Mouse (Mus musculus) MEL (cell line): ENCODE data around the gene Ppm1e. TPM values are rescaled to one million over a fixed set of nuclear protein-coding genes. Genes with fewer than 3 reads are reported as not detected.

Source experiments
- DNase-seq: peaks from one replicate; pipeline ENCODE4 v3.0.0; 2011; ENCODE audit warnings: low read depth, low spot score
- H3K27ac ChIP-seq: 2 replicates; pipeline ENCODE4 v1.5.1; 2012; ENCODE audit warnings: low read depth, mild to moderate bottlenecking, control low read depth, low read length, moderate library complexity; ENCODE audit not compliant: control insufficient read depth
- H3K27me3 ChIP-seq, 2 experiments: fragments of 150-350 bp in 1 of 2; sonication (generic) in 1 of 2; 2 replicates each; pipeline ENCODE4 v1.6.1; 2012; ENCODE audit warnings: low read length in 2 of 2, mild to moderate bottlenecking in 2 of 2, improper control_type of control experiment in 1 of 2, moderate library complexity in 1 of 2; ENCODE audit not compliant: insufficient read depth in 2 of 2, control insufficient read depth in 1 of 2
- H3K36me3 ChIP-seq, 2 experiments: 2 replicates each; pipeline ENCODE4 v1.6.1; 2012 to 2014; ENCODE audit warnings: low read length in 2 of 2, improper control_type of control experiment in 1 of 2, inconsistent platforms in 1 of 2, mild to moderate bottlenecking in 1 of 2; ENCODE audit not compliant: insufficient read depth in 2 of 2, control insufficient read depth in 1 of 2
- H3K4me1 ChIP-seq, 2 experiments: fragments of 150-350 bp in 1 of 2; sonication (generic) in 1 of 2; 2 replicates each; pipeline ENCODE4 v1.6.1; 2012; ENCODE audit warnings: low read length in 2 of 2, improper control_type of control experiment in 1 of 2, mild to moderate bottlenecking in 1 of 2; ENCODE audit not compliant: insufficient read depth in 2 of 2, control insufficient read depth in 1 of 2
- H3K4me3 ChIP-seq, 2 experiments: fragments of 150-350 bp in 1 of 2; sonication (generic) in 1 of 2; 2 replicates each; pipeline ENCODE4 v1.5.1; 2012; ENCODE audit warnings: low read depth in 2 of 2, low read length in 2 of 2, mild to moderate bottlenecking in 2 of 2, moderate library complexity in 2 of 2, control low read depth in 1 of 2, improper control_type of control experiment in 1 of 2; ENCODE audit not compliant: control insufficient read depth in 1 of 2, insufficient read depth in 1 of 2
- H3K79me2 ChIP-seq: 2 replicates; pipeline ENCODE4 v1.6.1; 2012; ENCODE audit warnings: mild to moderate bottlenecking, low read length, moderate library complexity; ENCODE audit not compliant: control insufficient read depth, poor library complexity, insufficient read depth
- H3K9ac ChIP-seq: 2 replicates; pipeline ENCODE4 v1.6.1; 2012; ENCODE audit warnings: low read depth, mild to moderate bottlenecking, control low read depth, low read length, moderate library complexity; ENCODE audit not compliant: control insufficient read depth, poor library complexity, severe bottlenecking
- H3K9me3 ChIP-seq: fragments of 150-350 bp; sonication (generic); replicated peaks from 2 replicates; pipeline ENCODE4 v1.6.1; 2012; ENCODE audit warnings: mild to moderate bottlenecking, low read length, improper control_type of control experiment, moderate library complexity; ENCODE audit not compliant: insufficient read depth
- BHLHE40 ChIP-seq: IDR thresholded peaks from 2 replicates; pipeline ENCODE4 v1.6.1; 2012; ENCODE audit warnings: low read depth, mild to moderate bottlenecking, inconsistent platforms, low read length, improper control_type of control experiment, borderline replicate concordance
- CHD2 ChIP-seq: IDR thresholded peaks from 2 replicates; pipeline ENCODE4 v1.6.1; 2011; ENCODE audit warnings: low read length, improper control_type of control experiment
- CTCF ChIP-seq, 3 experiments: IDR thresholded peaks in 2 of 3; conservative IDR thresholded peaks in 1 of 3; 2 replicates each; pipeline ENCODE4 v1.5.1; 2011 to 2012; ENCODE audit warnings: low read length in 3 of 3, low read depth in 2 of 3, mild to moderate bottlenecking in 2 of 3, improper control_type of control experiment in 1 of 3, inconsistent platforms in 1 of 3, mixed read lengths in 1 of 3, moderate library complexity in 1 of 3; ENCODE audit not compliant: control insufficient read depth in 1 of 3, insufficient read depth in 1 of 3, poor library complexity in 1 of 3, severe bottlenecking in 1 of 3
- ELF1 ChIP-seq: IDR thresholded peaks from 2 replicates; pipeline ENCODE4 v1.6.1; 2014; ENCODE audit warnings: low read depth, mild to moderate bottlenecking, inconsistent platforms, low read length, improper control_type of control experiment, moderate library complexity
- EP300 ChIP-seq, 2 experiments: IDR thresholded peaks; 2 replicates each; pipeline ENCODE4 v1.6.1; 2011; ENCODE audit warnings: improper control_type of control experiment in 2 of 2, low read length in 2 of 2, low read depth in 1 of 2, mild to moderate bottlenecking in 1 of 2
- ETS1 ChIP-seq: IDR thresholded peaks from 2 replicates; pipeline ENCODE4 v1.6.1; 2012; ENCODE audit warnings: low read depth, mild to moderate bottlenecking, inconsistent platforms, low read length, improper control_type of control experiment, moderate library complexity
- GABPA ChIP-seq: IDR thresholded peaks from 2 replicates; pipeline ENCODE4 v1.6.1; 2012; ENCODE audit warnings: low read depth, mild to moderate bottlenecking, inconsistent platforms, low read length, improper control_type of control experiment, moderate library complexity
- GATA1 ChIP-seq: IDR thresholded peaks from 2 replicates; pipeline ENCODE4 v1.6.1; 2011; ENCODE audit warnings: low read depth, low read length, improper control_type of control experiment
- JUND ChIP-seq: IDR thresholded peaks from 2 replicates; pipeline ENCODE4 v1.6.1; 2011; ENCODE audit warnings: low read depth, mild to moderate bottlenecking, improper control_type of control experiment, low read length
- KAT2A ChIP-seq: conservative IDR thresholded peaks from 2 replicates; pipeline ENCODE4 v1.6.1; 2012; ENCODE audit warnings: low read depth, low read length, improper control_type of control experiment, inconsistent platforms
- MAX ChIP-seq: IDR thresholded peaks from 2 replicates; pipeline ENCODE4 v1.6.1; 2011; ENCODE audit warnings: low read length, improper control_type of control experiment
- MAZ ChIP-seq: IDR thresholded peaks from 2 replicates; pipeline ENCODE4 v1.6.1; 2012; ENCODE audit warnings: low read depth, mild to moderate bottlenecking, inconsistent platforms, low read length, improper control_type of control experiment
- MXI1 ChIP-seq: IDR thresholded peaks from 2 replicates; pipeline ENCODE4 v1.6.1; 2011; ENCODE audit warnings: mild to moderate bottlenecking, low read depth, low read length, improper control_type of control experiment
- MYB ChIP-seq: IDR thresholded peaks from 2 replicates; pipeline ENCODE4 v1.6.1; 2011; ENCODE audit warnings: mild to moderate bottlenecking, low read depth, low read length, improper control_type of control experiment
- NELFE ChIP-seq: IDR thresholded peaks from 2 replicates; pipeline ENCODE4 v1.6.1; 2011; ENCODE audit warnings: low read depth, low read length, improper control_type of control experiment
- NRF1 ChIP-seq: IDR thresholded peaks from 2 replicates; pipeline ENCODE4 v1.6.1; 2014; ENCODE audit warnings: low read depth, mild to moderate bottlenecking, inconsistent platforms, low read length, improper control_type of control experiment, moderate library complexity; ENCODE audit not compliant: poor library complexity, insufficient read depth, severe bottlenecking
- POLR2AphosphoS2 ChIP-seq: IDR thresholded peaks from 2 replicates; pipeline ENCODE4 v1.6.1; 2011; ENCODE audit warnings: low read length, improper control_type of control experiment
- POLR2AphosphoS5 ChIP-seq: IDR thresholded peaks from 2 replicates; pipeline ENCODE4 v1.6.1; 2012; ENCODE audit warnings: low read depth, borderline replicate concordance, mild to moderate bottlenecking, inconsistent platforms, low read length, moderate library complexity, mixed read lengths
- SMC3 ChIP-seq: IDR thresholded peaks from 2 replicates; pipeline ENCODE4 v1.6.1; 2011; ENCODE audit warnings: low read depth, low read length, improper control_type of control experiment
- USF1 ChIP-seq: IDR thresholded peaks from 2 replicates; pipeline ENCODE4 v1.6.1; 2014; ENCODE audit warnings: low read depth, mild to moderate bottlenecking, inconsistent platforms, low read length, improper control_type of control experiment, moderate library complexity
- ZC3H11A ChIP-seq: IDR thresholded peaks from 2 replicates; pipeline ENCODE4 v1.6.1; 2012; ENCODE audit warnings: low read depth, mild to moderate bottlenecking, inconsistent platforms, low read length, improper control_type of control experiment
- polyA plus RNA-seq, 2 experiments: library from polyadenylated mRNA; stranded (reverse) in 1 of 2; unstranded in 1 of 2; fragments of >175 nt in 1 of 2; fragments of >200 nt in 1 of 2; gene quantifications; 2 replicates each; pipeline versions ENCODE4 v1.2.1 to v1.2.4; 2012; ENCODE audit warnings: low replicate concordance in 2 of 2, low read depth in 1 of 2; ENCODE audit not compliant: insufficient read length in 2 of 2, insufficient read depth in 1 of 2, missing spikeins in 1 of 2
- total RNA-seq: library from RNA; depleted of rRNA; stranded (reverse); fragments of 300-350 nt; gene quantifications from 2 replicates; pipeline ENCODE4 v1.2.3, GENCODE M21; 2012

The Ppm1e gene
- total and polyA plus RNA-seq, 3 experiments: 1.3 to 2.8 TPM; not detected in 1

GRCm38 (mm10) chr11:87359262-87359612, 414 bp upstream of the Ppm1e start:
- peaks cover 0 to 13% of the 10 kb centered on the region in 2 experiments; a peak in 2 of 4 replicates for H3K36me3 ChIP-seq
- H3K79me2 ChIP-seq: peaks cover 5% of the 10 kb centered on the region; the same call in 1 of the 2 replicates
- H3K4me1 ChIP-seq: peaks cover 2% of the 10 kb centered on the region in 2 experiments; a peak in 2 of 4 replicates
- H3K27me3 ChIP-seq: no peaks in the 10 kb centered on the region
- peak overlapping the region; percentile 80 for H3K9ac ChIP-seq
- peak overlapping the region; percentile 82 to 97 for H3K4me3 ChIP-seq
- peak overlapping the region; percentile 12; the same call in 1 of the 2 replicates for H3K27ac ChIP-seq
- H3K9me3 ChIP-seq: no peaks in the 10 kb centered on the region
- DNase-seq: no peak
- TF ChIP-seq GATA1: peak; percentile 68
- TF ChIP-seq MAZ: no peak
- TF ChIP-seq BHLHE40: no peak
- no peak for TF ChIP-seq JUND
- TF ChIP-seq POLR2AphosphoS5: no peak
- TF ChIP-seq USF1: no peak
- no peak; the same call in 1 of the 2 replicates for TF ChIP-seq MXI1
- TF ChIP-seq MAX: no peak

GRCm38 (mm10) chr11:87357317-87358300, 1.2 kb downstream of the Ppm1e start:
- Histone ChIP-seq H3K27ac (peak overlapping the region; percentile 1), H3K36me3 (peaks cover 0 to 13% of the 10 kb centered on the region in 2 experiments; a peak in 2 of 4 replicates), H3K27me3 (no peaks in the 10 kb centered on the region), H3K4me1 (peaks cover 2% of the 10 kb centered on the region in 2 experiments; a peak in 2 of 4 replicates), H3K9me3 (no peaks in the 10 kb centered on the region), H3K4me3 (peak overlapping the region; percentile 82 to 97), H3K79me2 (peaks cover 5% of the 10 kb centered on the region; the same call in 1 of the 2 replicates), H3K9ac (peak overlapping the region; percentile 80)
- peak; percentile 64 for TF ChIP-seq ELF1
- no peak for TF ChIP-seq MYB
- TF ChIP-seq EP300 (IDR thresholded peaks at IDR 0.05; ENCODE audit: low read depth in 1 of 2, low read length in 2 of 2): peak in 1 of 2 experiments; percentile 46; a peak in 2 of 4 replicates
- no peak for TF ChIP-seq GABPA
- TF ChIP-seq KAT2A: no peak
- TF ChIP-seq ZC3H11A: no peak
- no peak for TF ChIP-seq NRF1
- TF ChIP-seq CHD2: no peak
- TF ChIP-seq SMC3: no peak; the same call in 1 of the 2 replicates
- TF ChIP-seq CTCF (IDR thresholded peaks at IDR 0.05 in 2 of 3, conservative IDR thresholded peaks at IDR 0.05 in 1 of 3; ENCODE audit: control insufficient read depth in 1 of 3, insufficient read depth in 1 of 3, low read depth in 2 of 3, low read length in 3 of 3, poor library complexity in 1 of 3, severe bottlenecking in 1 of 3): no peak
- TF ChIP-seq ETS1: 0 out of 2 replicates have a peak, but pooled peaks have one; percentile 17
- no peak for TF ChIP-seq POLR2AphosphoS2
- no peak for TF ChIP-seq NELFE
- no peak for TF ChIP-seq USF1
- peak; percentile 67 for DNase-seq
